Mouse (Mus musculus) myocyte (in vitro differentiated cells): ENCODE results near the gene Cant1.

Source experiments
- MAX ChIP-seq: IDR thresholded peaks from one replicate; pipeline ENCODE4 v1.6.1; 2011; ENCODE audit warnings: low read depth, mild to moderate bottlenecking, control low read depth
- MYOD1 ChIP-seq, 3 experiments: IDR thresholded peaks; one replicate each; pipeline ENCODE4 v1.6.1; 2011; ENCODE audit warnings: control low read depth in 2 of 3, low read depth in 2 of 3, mild to moderate bottlenecking in 2 of 3, moderate library complexity in 1 of 3; ENCODE audit not compliant: insufficient read length in 2 of 3, control insufficient read depth in 1 of 3
- MYOG ChIP-seq, 3 experiments: IDR thresholded peaks; one replicate each; pipeline ENCODE4 v1.6.1; 2011; ENCODE audit warnings: control low read depth in 2 of 3, low read depth in 2 of 3, mild to moderate bottlenecking in 2 of 3; ENCODE audit not compliant: insufficient read length in 2 of 3, control insufficient read depth in 1 of 3, insufficient read depth in 1 of 3
- POLR2A ChIP-seq: IDR thresholded peaks from one replicate; pipeline ENCODE4 v1.6.1; 2011; ENCODE audit warnings: low read depth, mild to moderate bottlenecking, control low read depth, moderate library complexity; ENCODE audit not compliant: insufficient read length
- POLR2AphosphoS2 ChIP-seq: IDR thresholded peaks from one replicate; pipeline ENCODE4 v1.6.1; 2011; ENCODE audit warnings: low read depth, control low read depth; ENCODE audit not compliant: insufficient read length
- USF1 ChIP-seq: IDR thresholded peaks from one replicate; pipeline ENCODE4 v1.6.1; 2011; ENCODE audit warnings: low read depth, mild to moderate bottlenecking, control low read depth, moderate library complexity

DNA sequence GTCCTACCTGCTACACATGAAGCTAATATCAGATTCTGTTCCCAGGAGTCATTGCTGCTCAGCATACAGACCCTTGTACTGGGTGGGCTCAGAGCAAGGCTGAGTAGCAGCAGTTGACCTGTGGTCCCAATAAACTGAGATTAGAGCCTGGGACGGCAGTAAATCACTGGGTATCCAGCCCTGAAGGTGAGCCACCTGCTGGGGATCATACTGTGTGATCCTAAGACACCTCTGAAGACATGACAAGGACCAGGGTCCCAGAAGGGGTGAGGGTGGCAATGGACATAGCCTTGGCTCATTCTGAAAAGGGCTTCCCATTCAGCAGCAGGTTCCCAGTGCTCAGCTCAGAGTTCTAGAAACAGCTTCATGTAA, 8.8 kb downstream of the Cant1 start:
- TF ChIP-seq POLR2A (no peak), POLR2AphosphoS2 (no peak), USF1 (no peak), MYOG (IDR thresholded peaks at IDR 0.05; ENCODE audit: control insufficient read depth in 1 of 3, insufficient read depth in 1 of 3, insufficient read length in 2 of 3, low read depth in 2 of 3) (no peak), MAX (no peak), MYOD1 (IDR thresholded peaks at IDR 0.05; ENCODE audit: control insufficient read depth in 1 of 3, insufficient read length in 2 of 3, low read depth in 2 of 3) (no peak)
